Mouse (Mus musculus) ES-CJ7 (cell line): ENCODE results near the gene Zfp142.

Experiments
- DNase-seq: peaks from one replicate; pipeline ENCODE4 v3.0.0; 2011; ENCODE audit warnings: low read depth, low spot score

The Zfp142 gene

DNA sequence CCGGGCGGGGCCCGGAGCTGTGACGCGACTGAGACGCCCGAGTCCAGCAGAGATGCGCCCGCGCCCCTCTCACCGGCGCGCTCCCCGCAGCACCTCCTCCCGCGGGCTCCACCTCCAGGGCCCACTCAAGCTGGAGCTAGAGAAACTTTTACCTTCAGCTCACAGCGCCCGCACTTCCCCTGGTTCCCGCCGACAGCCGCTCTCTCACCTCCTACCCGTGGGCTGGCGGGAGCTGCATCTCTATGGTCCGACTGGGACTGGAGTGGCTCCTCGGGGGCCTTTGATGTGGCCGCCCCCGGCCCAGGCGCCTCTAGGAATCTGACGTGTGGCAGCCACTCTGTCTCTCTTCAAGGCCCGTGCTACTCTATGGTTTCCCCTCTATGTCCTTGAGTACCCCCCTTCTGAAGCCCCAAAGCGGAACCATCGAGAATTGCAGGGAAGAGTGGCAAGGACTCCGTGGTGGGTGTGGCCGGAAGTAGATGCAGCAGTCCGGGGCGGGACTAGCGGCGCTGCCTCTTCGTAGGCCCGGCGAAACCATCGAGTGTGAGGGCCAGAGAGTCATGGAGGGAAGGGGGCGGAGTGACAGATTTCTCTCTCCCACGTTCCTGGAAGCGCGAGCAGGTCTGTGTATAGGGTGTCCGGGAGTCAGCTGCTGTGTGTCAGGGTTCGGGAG is at the start of gene Zfp142, which contains the start of gene Bcs1l:
TSS of gene Zfp142 (minus strand) at position 474 of the 673 bp plus-strand sequence.
TSS of gene Bcs1l (plus strand) at position 517 of the 673 bp plus-strand sequence.
- peak; percentile 100 for DNase-seq

DNA sequence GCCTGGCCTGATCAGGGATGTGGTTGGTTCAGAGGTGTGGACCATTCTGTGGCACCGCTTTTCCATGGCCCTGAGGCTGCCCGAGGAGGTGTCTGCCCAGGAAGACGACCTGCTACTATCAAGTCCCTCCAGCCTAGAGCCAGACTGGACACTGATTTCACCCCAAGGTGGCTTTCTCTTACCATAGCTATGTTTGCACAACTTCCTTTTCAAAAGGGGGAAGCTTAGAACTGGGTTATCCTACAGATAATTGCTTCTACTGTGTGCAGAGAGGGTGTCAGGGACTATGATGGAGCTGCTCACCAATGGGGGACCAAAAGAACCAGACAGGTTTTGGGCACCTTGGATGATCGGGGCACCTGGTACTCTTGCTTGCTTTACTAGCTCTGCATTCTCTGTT is 44.7 kb upstream of the Zfp142 start:
- DNase-seq: no peak

DNA sequence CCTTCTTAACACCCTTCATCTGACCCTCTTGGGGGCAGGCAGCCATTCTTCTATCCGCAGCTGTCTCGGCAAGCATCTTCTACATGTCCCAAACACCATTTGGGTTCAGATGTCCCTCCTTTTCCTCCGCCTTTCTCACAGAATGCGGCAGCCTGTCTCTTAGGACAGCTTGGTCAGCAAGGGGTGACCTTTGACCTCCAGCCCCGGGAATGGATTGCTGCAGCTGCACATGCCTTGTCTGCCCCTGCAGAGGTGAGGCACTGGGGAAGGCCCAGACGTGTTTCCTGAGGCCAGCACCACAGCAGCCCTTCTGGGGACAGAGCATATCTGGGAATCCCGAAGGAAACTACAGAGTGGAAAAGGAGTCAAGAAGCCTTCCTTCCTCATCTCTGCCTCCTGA is 40.0 kb upstream of the Zfp142 start:
- DNase-seq: no peak

DNA sequence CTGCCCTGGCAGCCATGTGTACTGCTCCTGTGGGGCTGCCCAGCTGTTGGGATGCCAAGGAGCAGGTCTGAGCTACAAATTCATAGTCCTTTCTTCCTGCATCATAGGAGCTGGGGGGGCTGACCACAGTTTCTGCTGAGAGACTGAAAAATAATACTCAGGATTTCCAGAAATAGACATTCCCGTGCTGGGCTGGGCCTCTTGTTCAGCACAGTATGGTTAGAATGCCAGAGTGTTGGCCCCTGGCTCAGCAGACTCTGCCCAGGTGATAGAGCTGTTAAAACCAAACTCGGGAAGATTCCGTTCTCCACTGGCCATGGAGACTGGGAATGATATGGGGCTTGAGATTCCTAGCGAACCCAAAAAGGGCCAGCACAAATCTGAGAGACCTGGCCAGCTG is 38.0 kb upstream of the Zfp142 start:
- DNase-seq: no peak

DNA sequence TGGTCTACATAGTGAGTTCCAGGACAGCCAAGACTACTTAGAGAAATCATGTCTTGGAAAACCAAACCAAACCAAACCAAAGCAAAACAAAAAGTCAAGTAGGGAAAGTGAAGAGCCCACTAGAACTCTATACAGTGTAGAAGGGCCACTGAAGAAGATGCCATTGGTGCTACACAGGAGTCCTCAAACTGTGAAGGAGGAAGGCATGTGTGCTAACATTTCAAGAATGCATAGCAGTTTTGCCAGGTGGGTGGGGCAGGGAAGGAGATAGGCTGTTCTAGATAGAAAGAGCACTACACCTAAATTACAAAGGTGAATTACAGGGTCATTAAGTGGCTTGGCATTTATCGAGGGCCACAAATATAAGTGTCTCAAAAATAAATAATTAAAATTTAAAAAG is 36.1 kb upstream of the Zfp142 start:
- no peak for DNase-seq

DNA sequence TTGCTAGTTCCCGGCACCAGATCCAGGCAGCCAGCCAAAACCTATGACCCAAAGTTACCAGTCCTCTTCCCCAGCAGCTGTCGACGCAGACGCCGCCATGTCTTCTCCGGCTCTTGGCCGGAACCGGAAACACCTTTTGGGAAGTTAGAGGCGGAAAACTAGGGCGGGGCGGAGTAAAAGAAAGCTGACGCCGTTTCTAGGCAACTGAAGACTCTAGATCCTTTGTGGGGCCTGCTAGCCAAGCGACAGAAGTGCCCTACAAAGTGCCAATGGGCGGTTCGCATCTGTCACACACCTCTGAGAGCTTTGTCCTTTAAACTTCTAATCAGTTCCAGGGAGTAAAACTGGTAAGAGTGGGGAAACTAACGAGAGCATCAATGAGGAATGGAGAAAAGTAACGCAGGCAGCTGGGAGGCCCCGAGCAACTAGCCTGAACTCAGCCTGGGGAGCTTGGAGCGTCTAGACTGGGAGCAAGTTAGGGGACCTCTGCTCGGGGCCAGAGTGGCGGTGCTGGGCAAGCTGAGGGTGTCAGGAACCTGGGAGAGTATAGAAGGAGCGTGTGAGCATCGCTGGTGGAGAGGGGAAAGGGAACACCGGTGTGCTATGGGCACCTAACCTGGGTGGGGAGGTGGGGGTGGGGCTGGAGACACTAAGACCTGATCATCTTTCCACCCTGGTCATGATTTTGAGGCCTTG is 13.4 kb upstream of the Zfp142 start, which contains the start of the genes Rnf25 and Stk36:
TSS of gene Rnf25 (minus strand) at position 131 of the 696 bp plus-strand sequence.
TSS of gene Stk36 (plus strand) at position 179 of the 696 bp plus-strand sequence.
- peak; percentile 87 for DNase-seq

DNA sequence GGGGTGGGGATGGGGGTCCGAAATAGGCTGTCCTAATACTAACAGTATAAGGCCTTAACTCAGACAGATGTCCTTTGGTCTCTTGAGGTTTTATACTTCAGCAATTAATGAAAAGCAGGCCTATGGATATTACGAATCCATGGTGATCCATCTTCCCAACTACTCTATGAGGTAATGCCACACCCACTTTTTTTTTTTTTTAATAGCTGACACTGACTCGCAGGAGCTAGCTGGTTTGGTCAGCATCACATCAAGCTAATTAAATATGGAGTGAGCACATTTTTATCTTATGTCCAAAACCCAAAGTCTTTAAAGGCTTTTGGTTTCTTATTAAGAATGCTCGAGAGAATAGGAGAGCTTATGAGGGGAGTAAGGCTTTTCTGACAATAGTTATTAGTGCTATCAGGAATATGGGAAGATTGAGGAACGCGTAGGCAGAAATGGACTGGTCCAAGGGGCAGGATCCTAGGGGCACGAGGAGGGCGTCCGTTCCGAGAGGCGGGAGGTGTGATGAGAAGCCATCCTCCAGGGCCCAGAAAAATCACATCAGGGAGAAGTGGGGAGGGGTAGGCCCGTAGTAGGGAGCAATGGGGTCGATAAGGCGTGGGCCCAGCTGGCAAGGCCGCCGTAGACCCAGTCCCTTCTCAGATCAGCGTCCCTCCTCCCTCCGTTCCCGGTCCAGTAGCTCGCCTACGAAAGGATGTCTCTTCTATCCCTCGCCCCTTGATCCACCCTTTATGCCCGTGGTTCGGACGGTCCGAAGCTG is 12.6 kb upstream of the Zfp142 start:
- DNase-seq: no peak

DNA sequence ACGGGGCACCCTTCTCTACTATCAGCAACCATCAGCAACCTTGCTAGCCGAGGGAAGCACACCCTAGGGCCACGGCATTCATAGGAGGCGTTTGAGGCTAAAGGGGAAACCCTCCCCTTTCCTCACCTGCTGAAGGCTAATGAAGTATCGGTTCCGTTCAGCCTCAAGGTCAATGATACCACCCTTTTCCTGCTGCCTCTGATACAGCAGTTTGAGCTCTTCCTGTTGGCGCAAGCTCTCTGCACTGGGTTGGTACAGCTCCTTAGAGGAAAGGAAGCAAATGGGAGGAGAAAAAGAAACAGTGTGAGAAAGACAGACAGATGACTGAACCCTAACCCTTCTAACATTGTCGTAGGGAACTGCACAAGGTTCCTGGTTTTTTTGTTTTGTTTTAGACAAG is 6.4 kb upstream of the Zfp142 start:
- DNase-seq: no peak

DNA sequence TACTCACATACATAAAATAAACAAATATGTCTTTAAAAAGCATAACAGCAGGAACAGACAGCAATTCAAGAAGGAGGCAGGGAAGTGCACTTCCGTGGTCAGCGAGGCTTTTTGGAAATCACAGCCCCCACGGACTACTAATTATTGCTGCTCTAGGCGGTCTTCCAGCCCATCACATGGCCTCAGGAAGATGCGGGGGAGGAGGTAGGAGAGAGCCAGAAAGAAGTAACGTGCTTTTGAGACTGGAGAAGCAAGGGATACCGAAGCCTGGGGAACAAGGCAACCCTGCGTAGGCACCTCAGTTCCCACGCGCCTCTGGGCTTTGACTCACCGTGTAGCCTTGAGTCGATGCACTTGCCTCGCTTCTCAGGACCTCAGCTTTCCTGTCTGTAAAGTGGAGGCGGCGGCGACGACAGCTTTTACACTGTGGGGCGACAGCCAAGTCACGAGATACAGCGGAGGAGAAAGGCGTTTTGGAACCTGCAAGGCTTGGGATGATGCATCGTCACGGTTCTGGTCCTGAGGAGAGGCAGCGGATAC is 743 bp downstream of the Zfp142 start:
- no peak for DNase-seq

DNA sequence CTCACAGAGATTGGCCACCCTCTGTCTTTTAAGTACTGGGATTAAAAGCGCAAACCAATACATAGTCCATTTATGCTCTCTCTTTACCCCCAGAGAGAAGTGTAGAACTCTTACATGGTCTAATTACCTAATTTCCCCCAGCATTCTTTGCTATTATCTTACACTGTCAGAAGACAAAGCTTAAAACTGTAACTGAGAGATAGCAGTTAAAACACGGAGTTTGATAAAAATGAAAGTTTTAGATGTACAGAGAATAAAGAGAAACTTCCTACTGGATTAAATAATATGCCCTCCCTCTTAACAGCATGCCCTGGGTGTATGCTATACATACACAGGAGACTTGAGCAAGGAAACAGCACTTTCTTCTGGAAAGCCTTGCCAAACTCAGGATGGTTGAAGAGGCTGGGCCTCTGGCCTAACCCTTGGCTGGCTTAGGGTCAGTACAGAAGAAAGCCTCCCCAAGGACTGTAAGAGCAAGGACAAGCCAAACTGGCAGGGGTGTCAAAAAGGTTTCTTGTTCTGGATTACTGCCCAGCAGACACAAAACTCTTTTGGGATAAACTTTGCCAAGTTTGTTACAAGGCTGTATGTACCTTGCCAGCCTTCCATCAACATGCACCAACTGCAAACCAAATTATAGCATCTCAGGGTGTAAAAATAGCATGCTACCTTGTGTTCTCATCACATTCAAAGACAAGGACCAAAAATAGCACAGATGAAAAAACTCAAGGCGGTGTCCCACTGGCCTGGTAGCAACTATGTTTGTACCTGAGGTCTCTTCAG is 3.2 kb downstream of the Zfp142 start:
- DNase-seq: no peak

DNA sequence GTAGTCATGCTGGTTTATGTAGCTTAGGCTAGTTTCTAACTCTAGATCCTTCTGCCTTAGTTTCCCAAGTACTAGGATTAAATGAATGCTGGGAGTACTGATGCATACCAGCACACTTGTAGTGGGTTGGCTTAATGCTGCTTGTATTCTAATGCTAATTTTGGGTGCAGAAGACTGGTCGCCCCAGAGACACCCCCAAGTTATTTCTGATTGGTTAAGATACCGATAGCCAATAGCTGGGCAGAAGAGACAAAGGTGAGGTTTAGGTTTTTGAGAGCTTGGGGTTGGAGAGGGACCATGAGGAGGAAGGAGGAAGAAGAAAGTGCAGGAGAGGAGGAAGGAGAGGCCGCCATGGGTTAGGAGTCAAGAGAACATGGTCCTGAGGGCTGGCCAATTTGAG is 5.4 kb downstream of the Zfp142 start:
- DNase-seq: peak; percentile 74

DNA sequence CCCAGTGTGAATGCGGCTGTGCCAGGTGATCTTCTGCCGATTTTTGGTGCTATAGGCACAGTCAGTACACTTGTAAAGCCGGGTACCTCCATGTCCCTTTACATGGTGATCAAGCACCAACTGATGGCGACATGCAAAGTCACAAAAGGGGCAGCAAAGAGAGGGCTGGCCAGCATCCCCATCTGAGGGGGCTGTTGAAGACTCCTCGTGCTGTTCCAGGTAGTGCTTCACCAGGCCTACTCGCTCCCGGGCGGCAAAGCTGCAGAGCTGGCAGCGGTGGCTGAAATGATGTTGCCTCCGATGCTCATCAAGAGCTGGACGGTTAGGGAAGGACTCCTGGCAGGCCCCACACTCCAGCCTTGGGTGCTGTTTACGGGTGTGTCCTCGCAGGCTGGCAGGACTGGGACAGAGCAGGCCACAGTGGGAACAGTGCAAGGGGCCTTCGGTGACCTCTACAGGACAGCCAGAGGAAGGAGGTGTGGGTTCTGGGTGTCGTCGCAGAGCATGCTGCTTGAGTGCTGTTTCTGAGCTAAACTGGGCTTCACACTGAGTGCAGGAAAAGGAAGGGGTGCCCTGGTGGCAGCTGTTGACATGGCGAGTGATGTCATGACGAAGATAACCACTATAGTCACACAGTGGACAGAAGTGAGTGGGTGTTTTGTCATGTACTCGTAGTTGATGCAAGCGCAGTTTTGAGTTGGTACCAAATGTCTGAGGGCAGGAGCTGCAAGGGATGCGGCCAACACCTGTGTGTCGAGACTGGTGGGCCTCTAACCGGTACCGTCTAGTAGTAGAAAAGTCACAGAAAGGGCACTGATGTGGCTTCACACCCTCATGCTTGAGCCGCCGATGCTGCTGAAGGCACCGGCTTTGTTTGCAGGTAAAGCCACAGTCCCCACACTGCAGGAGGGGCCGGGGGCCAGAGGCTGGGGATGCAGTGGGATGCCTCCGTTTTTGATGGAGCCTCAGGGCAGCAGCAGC is 18.0 kb downstream of the Zfp142 start:
- DNase-seq: peak; percentile 51

DNA sequence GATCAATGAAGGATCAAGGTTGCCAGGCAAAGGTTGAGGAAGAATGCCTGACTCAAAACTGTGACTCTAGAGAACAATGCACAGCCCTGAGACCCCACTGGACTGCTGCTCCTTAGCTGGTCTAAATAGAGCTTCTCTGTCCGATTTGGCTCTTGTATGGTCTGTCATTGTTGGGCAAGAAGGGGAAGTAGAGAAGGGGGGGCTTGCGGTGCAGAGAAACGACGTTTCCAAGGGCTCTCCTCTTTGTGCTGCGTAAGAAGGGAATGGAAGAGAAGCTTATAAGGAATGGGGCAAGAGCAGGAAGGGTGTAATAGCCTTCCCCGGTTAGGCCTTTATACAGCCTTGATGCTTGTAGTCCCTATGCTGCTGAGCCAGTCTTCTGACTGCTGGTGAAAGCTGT is 22.2 kb downstream of the Zfp142 start:
- no peak for DNase-seq

DNA sequence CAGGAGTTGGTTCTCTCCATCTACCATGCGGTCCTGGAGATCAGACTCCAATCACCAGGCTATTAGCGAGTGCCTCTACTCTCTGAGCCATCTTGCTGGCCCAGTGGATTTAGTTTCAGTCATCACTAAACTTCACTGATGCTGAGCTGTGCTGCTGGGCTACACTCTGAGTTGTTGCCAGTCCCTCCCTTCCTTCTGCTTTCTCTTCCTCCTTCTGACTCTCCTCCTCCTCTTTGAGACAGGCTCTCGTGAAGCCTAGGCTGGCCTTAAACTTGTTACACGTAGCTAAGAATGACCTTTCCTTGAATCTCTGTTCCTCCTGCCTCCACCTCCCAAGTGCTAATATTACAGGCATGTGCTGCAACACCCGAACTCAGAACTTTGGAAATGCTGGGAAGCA is 29.0 kb downstream of the Zfp142 start:
- DNase-seq: no peak

DNA sequence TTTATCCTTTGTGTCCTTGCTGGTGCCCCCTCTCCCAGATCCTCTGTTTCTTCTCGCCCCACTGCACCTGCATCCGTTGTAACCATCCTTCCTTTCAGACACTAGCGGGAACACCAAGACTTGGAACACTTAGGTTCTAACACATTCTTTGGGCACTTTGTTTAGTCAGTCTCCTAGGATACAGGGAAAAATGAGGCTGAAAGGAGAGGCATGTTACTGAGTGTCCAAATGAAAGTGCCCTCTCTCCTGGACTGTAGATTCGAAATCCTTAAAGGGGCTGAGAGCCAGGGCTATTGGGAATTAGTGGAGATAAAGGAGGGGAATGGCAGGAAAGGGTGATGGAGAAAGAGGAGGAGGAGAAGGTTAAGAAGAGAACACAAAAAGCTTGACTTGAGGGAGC is 43.9 kb downstream of the Zfp142 start, which contains the start of gene Usp37:
TSS of gene Usp37 (minus strand) at position 101 of the 400 bp plus-strand sequence.
- DNase-seq: no peak

DNA sequence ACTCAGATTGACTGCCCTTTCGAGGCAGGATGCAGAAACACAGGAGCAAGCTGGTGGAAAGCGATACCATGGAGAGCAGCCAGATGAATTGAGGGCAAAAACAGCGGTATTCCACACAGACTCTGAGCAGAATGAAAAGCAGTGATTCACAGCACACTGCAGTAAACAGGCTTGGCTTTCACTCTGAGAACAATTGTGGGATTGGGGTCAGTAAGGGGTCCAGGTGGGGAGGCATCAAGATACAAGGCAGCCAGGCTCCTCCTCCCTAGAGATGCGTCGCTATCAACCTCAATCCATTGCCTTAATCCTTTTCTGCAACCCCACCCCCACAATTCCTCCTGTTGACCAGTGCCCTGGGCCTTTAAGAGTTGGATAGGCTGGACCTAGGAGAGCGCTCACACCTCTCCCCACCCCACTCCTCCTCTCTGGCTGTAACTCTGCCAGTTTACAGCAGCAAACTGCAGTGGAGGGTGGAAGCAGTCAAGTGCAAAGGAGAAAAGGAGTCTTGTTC is 45.5 kb downstream of the Zfp142 start, which contains the start of gene Plcd4:
TSS of gene Plcd4 (plus strand) at position 438 of the 511 bp plus-strand sequence.
- peak; percentile 34 for DNase-seq

DNA sequence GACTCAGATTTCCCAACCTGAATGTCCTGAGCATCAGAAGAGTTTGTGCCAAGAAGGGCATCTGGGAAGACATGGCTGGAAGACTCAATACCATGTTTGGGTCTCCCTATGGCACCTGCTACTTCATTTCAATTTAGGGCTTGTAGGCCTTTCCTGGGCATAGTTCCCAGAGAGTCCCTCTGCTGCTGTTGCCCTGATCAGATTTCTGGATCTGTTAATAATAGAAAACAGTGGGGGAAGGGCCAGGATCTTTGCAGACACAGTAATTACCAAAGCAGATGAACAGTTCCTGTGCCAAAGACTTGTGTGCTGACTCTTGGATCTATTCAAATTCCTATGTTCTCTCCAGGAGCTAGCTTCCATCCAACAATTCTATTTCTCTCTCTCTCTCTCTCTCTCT is 49.4 kb downstream of the Zfp142 start:
- no peak for DNase-seq

DNA sequence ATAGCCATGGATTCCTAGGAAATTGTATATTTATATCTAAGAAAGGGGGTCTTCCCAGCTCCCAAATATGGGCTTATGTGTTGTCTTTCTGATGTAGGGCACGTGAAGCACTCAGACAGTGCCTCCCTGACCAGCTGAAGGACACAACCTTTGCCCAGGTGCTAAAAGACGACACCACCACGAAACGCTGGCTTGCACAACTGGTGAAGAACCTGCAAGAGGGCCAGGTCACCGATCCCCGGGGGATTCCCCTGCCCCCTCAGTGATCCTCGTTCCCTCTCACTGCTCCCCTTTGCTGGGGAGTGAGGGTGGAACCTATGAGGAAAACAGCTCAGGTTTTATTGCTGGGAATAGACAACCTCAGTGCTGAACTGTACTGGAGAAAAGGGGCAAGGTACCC is 59.5 kb downstream of the Zfp142 start:
- DNase-seq: no peak

DNA sequence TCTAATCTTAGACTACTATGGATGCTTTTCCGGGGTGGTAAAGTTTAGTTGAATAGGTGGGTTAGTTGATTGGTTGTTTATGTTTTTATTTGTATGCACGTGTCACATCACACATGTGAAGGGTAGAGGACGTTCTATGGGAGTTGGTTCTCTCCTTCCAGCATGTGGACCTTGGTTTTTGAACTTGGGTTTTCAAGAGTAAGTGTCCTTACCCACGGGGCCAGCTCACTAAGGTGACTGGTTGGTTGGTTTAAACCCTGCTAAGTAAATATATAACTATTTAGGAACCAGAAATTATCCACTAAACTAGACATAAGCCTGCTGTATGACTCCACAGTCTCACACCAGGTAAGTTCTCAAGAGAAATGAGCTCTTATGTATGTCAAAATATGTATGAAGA is 63.3 kb downstream of the Zfp142 start:
- no peak for DNase-seq

DNA sequence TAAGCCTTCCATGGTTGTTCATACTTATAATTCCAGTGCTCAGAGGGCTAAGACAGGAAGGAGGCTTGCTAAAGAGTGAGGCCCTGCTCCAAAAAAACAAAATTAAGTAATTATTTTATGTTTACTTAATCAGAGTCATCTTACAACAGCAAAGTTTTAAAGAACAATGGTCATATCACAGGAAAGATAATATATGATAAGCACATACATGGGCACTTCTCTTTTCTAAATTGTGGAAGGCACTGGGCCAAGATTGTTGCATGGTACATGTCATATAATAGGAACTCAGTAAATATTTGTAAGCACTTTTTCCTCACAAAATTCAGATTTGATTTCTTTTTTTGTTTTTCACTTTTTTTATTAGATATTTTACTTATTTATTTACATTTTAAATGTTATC is 68.2 kb downstream of the Zfp142 start:
- no peak for DNase-seq
